Mouse (Mus musculus) heart, embryonic 10.5 days (tissue): ENCODE measurements around the gene Set. TPM values are rescaled to one million over a fixed set of nuclear protein-coding genes. Genes with fewer than 3 reads are reported as not detected.

ENCODE experiments used
- DNase-seq: peaks from one replicate; pipeline ENCODE4 v3.0.0-alpha.2; 2017; ENCODE audit warnings: low spot score
- H3K27ac ChIP-seq: fragments of 300-500 bp; sonication (generic); 2 replicates; pipeline ENCODE4 v1.5.1; 2016; ENCODE audit warnings: mild to moderate bottlenecking
- H3K27me3 ChIP-seq: fragments of 300-500 bp; sonication (generic); 2 replicates; pipeline ENCODE4 v1.6.1; 2016; ENCODE audit warnings: mild to moderate bottlenecking; ENCODE audit not compliant: poor library complexity, insufficient read depth, severe bottlenecking
- H3K36me3 ChIP-seq: fragments of 300-500 bp; sonication (generic); 2 replicates; pipeline ENCODE4 v1.6.1; 2016; ENCODE audit warnings: mild to moderate bottlenecking, moderate library complexity
- H3K4me1 ChIP-seq: fragments of 300-500 bp; sonication (generic); 2 replicates; pipeline ENCODE4 v1.6.1; 2016; ENCODE audit warnings: mild to moderate bottlenecking
- H3K4me3 ChIP-seq: fragments of 300-500 bp; sonication (generic); 2 replicates; pipeline ENCODE4 v1.5.1; 2016; ENCODE audit warnings: mild to moderate bottlenecking, moderate library complexity
- H3K9me3 ChIP-seq: fragments of 300-500 bp; sonication (generic); 2 replicates; pipeline ENCODE4 v1.6.1; 2016; ENCODE audit warnings: mild to moderate bottlenecking, moderate library complexity
- WGBS: fragments of 180-500 bp; shearing (Covaris S2); methylation state at CpG from one replicate; pipeline ENCODE4 v1.1.7; 2016; 5-methylcytosine and 5-hydroxymethylcytosine counted together
- polyA plus RNA-seq: library from polyadenylated mRNA; unstranded; fragments of >200 nt; fragmentation: Nextera tagmentation; extraction: Ambion mirVana; gene quantifications from 2 replicates; pipeline ENCODE4 v1.2.1, GENCODE M21; 2016

Set gene
- polyA plus RNA-seq, 1 experiment from 2014 or later, result 570 TPM

DNA sequence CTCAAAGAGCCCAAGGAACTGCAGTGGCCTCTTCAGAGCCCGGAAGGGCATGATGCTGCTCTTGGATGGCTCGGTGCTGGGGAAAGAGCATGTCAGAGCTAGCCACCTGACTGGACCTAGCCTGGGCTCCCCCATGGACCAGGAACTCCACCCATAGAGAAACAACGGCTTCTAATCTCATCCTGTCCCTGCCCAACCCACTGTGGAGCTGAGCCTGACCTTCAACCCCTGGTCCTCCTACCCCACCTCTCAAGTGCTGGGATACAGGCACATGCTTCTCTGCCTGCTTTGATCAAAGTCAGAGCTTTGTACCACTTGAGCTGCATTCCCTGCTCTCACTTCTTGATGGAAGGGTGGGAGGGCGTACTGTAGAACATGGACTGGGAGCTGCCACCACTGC lies 51.1 kb downstream of the Set start:
- DNase-seq, result no peak
- Histone ChIP-seq H3K27ac (no peak overlapping the region), H3K4me1 (peaks cover 11% of the 10 kb centered on the region; the same call in 1 of the 2 replicates), H3K27me3 (no peaks in the 10 kb centered on the region), H3K36me3 (peaks cover 87% of the 10 kb centered on the region), H3K4me3 (no peak overlapping the region), H3K9me3 (no peaks in the 10 kb centered on the region)
- WGBS, result 68% methylated on average over 4 of the region's 4 CpGs

DNA sequence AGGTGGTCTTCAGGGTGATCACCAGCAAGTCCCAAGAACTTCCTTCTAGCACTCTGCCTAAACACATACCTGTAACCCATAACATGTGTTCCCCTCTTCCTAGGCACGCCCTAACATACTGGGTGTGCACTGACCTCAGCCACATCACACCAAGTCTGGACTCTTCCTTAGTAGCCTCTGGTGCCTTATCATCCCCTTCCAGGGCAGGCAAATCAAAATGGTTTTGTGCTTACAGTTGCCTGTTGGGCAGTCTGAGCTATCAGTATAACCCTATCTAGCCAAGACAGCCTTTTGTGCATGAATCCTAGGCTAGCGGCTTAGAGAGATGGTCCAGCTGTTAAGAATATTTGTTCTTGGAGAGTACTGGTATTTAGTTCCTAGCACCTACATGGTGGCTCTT lies 54.3 kb downstream of the Set start:
- no peak overlapping the region for H3K27ac ChIP-seq
- no peaks in the 10 kb centered on the region for H3K27me3 ChIP-seq
- DNase-seq, result no peak
- peaks cover 11% of the 10 kb centered on the region; the same call in 1 of the 2 replicates for H3K4me1 ChIP-seq
- H3K9me3 ChIP-seq, result no peaks in the 10 kb centered on the region
- WGBS, result 80% methylated on average over 2 of the region's 2 CpGs
- no peak overlapping the region for H3K4me3 ChIP-seq
- peaks cover 63% of the 10 kb centered on the region for H3K36me3 ChIP-seq

DNA sequence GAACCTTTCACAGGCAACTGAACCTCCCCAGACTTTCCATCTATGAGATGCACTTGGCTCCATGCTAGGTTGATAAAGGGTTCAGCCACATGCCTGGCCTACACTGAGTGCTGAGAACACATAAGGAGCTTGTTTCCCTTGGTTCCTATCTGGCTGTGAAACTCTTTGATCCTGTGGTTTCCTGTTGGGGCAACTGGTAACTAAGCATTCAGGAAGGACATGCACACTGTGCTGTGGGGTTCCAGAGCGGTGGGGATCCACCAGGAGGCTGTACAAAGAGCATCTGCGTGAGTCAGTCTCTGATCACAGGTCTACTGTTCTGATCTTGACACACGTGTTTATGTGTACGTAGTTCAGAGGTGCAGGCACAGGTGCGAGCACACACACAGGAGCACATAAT lies 55.4 kb downstream of the Set start:
- H3K4me1 ChIP-seq, result peaks cover 11% of the 10 kb centered on the region; the same call in 1 of the 2 replicates
- 86% methylated on average over 5 of the region's 5 CpGs for WGBS
- H3K4me3 ChIP-seq, result no peak overlapping the region
- H3K27me3 ChIP-seq, result no peaks in the 10 kb centered on the region
- H3K27ac ChIP-seq, result no peak overlapping the region
- no peaks in the 10 kb centered on the region for H3K9me3 ChIP-seq
- peaks cover 54% of the 10 kb centered on the region for H3K36me3 ChIP-seq
- DNase-seq, result no peak

DNA sequence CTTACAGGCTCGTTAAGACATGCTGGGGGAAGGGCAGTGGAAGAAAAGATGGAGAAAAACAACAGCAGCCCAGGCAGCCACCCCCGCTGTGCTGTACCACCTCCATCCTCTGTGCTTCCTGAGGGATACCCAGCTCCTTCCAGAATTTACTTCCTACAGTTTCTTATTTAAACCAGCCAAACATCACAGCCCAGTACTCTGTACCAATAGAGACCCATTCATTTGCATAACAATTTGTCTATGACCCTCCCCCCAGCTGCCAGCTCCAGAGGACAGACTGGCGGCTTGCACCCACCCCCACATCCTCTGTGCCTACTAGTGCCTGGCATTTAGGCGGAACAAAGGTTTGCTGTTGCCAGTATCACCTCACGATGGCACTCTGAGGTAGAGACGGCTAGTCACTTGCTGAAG lies 62.5 kb downstream of the Set start:
- no peak overlapping the region for H3K4me3 ChIP-seq
- 42% methylated on average over 6 of the region's 6 CpGs for WGBS
- H3K4me1 ChIP-seq, result peaks cover 25% of the 10 kb centered on the region
- no peaks in the 10 kb centered on the region for H3K9me3 ChIP-seq
- H3K27me3 ChIP-seq, result no peaks in the 10 kb centered on the region
- no peak for DNase-seq
- H3K36me3 ChIP-seq, result 0 out of 2 replicates have a peak, but pooled peaks cover 9% of the 10 kb centered on the region
- H3K27ac ChIP-seq, result no peak overlapping the region

DNA sequence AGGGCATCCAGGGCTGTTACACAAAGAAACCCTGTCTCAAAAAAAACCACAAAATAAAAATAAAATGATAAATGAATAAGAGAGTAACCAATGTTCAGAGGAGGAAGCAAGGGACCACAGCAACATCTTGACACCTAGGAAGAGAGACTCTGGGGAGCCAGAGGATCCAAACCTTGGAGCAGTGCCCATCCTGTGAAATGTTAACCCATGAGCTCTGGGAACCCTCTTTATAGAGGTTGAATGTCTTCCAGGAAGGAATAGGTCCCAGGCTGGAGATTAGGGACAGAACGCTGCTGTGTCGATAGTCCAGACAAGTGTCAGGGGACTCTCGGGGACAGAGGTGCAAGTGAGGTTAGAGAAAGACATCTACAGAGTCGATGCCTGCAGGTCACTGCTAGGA lies 63.1 kb downstream of the Set start:
- Histone ChIP-seq H3K36me3 (0 out of 2 replicates have a peak, but pooled peaks cover 9% of the 10 kb centered on the region), H3K4me1 (peaks cover 29% of the 10 kb centered on the region), H3K4me3 (no peak overlapping the region), H3K27me3 (no peaks in the 10 kb centered on the region), H3K27ac (no peak overlapping the region), H3K9me3 (no peaks in the 10 kb centered on the region)
- DNase-seq, result no peak
- WGBS, result 84% methylated on average over 4 of the region's 4 CpGs

Other genes starting within 250 kb of the Set start
- gene Urm1, start 237.3 kb upstream of the Set start, polyA plus RNA-seq, result 18.4 and 19.1 TPM in 2 replicates
- 22.8 and 26.7 TPM in 2 replicates for gene Cercam, start 188.2 kb upstream of the Set start, polyA plus RNA-seq
- gene Odf2, start 168.2 kb upstream of the Set start, polyA plus RNA-seq, result 77.8 and 82.6 TPM in 2 replicates
- gene Gle1, start 122.0 kb upstream of the Set start, polyA plus RNA-seq, result 50.0 and 61.3 TPM in 2 replicates
- gene Sptan1, start 91.8 kb upstream of the Set start, polyA plus RNA-seq, result 103 and 116 TPM in 2 replicates
- gene Wdr34, start 8.5 kb upstream of the Set start, polyA plus RNA-seq, result 17.7 and 22.3 TPM in 2 replicates
- gene Pkn3, start 20.3 kb downstream of the Set start, polyA plus RNA-seq, result 13.8 and 17.7 TPM in 2 replicates
- gene Zdhhc12, start 36.3 kb downstream of the Set start, polyA plus RNA-seq, result 65.5 and 66.2 TPM in 2 replicates
- gene Zer1, start 67.2 kb downstream of the Set start, polyA plus RNA-seq, result 5.9 and 7.2 TPM in 2 replicates
- 3.9 and 6.8 TPM in 2 replicates for gene Tbc1d13, start 76.4 kb downstream of the Set start, polyA plus RNA-seq
- 31.3 and 32.5 TPM in 2 replicates for gene Endog, start 114.1 kb downstream of the Set start, polyA plus RNA-seq
- 52.1 and 72.0 TPM in 2 replicates for gene Spout1, start 121.1 kb downstream of the Set start, polyA plus RNA-seq
- 12.8 and 17.2 TPM in 2 replicates for gene Kyat1, start 148.5 kb downstream of the Set start, polyA plus RNA-seq
- 20.2 and 34.4 TPM in 2 replicates for gene Lrrc8a, start 180.3 kb downstream of the Set start, polyA plus RNA-seq
- gene Gm28035, start 183.2 kb downstream of the Set start, polyA plus RNA-seq, result 0.14 and 0.19 TPM in 2 replicates
- gene Phyhd1, start 208.8 kb downstream of the Set start, polyA plus RNA-seq, result 4.4 and 5.2 TPM in 2 replicates
- not detected in 2 replicates for gene Gm28038, start 223.7 kb downstream of the Set start, polyA plus RNA-seq
- gene Dolk, start 229.0 kb downstream of the Set start, polyA plus RNA-seq, result 29.3 and 31.7 TPM in 2 replicates
- gene Nup188, start 229.0 kb downstream of the Set start, polyA plus RNA-seq, result 45.2 and 46.5 TPM in 2 replicates